11 mouse cellular contexts compared by ENCODE assay signal in genomic region chr11:5703341-5703740, GRCm38 (mm10).
"Had no signal": no experiment of that assay in that cellular context is flagged by ENCODE, and none has a peak within 500 bp of the region (broad histone marks: within the 10 kb centered on the region; RNA-seq: fewer than 3 reads in every experiment).

No protein-coding gene starts in this region.

- DNase-seq: kidney, postnatal 14 days; liver; lung, embryonic 14.5 days; lung, postnatal 14 days; right cerebral cortex, adult 18-20 months; right cerebral cortex, postnatal 25 days had no signal

- H3K4me3 ChIP-seq: limb, embryonic 12.5 days; midbrain, embryonic 12.5 days; neural tube, embryonic 15.5 days had no signal

- H3K9ac ChIP-seq: limb, embryonic 12.5 days; liver, embryonic 14.5 days; lung, embryonic 14.5 days; midbrain, embryonic 12.5 days; neural tube, embryonic 15.5 days had no signal

- ATAC-seq: midbrain, embryonic 16.5 days had no signal

- H3K27me3 ChIP-seq: limb, embryonic 12.5 days; midbrain, embryonic 12.5 days; neural tube, embryonic 15.5 days had no signal

- H3K9me3 ChIP-seq: limb, embryonic 12.5 days; midbrain, embryonic 12.5 days; neural tube, embryonic 15.5 days had no signal

- H3K27ac ChIP-seq: limb, embryonic 12.5 days; liver, embryonic 14.5 days; midbrain, embryonic 12.5 days; neural tube, embryonic 15.5 days had no signal

- H3K4me2 ChIP-seq: limb, embryonic 12.5 days; lung, embryonic 14.5 days; midbrain, embryonic 12.5 days; neural tube, embryonic 15.5 days had no signal
